Mouse (Mus musculus) small intestine, adult 2 months (tissue): ENCODE data around the gene Hist2h2aa1.

Source experiments
- CTCF ChIP-seq: fragments of 200-500 bp; IDR thresholded peaks from 2 replicates; pipeline ENCODE4 v1.5.1; 2012; ENCODE audit warnings: low read depth, mild to moderate bottlenecking, control low read depth, inconsistent platforms, low read length, moderate library complexity, mixed read lengths; ENCODE audit not compliant: insufficient replicate concordance, insufficient read length; ENCODE audit errors: extremely low read depth
- POLR2A ChIP-seq: fragments of 200-500 bp; IDR thresholded peaks from 2 replicates; pipeline ENCODE4 v1.6.1; 2012; ENCODE audit warnings: low read depth, mild to moderate bottlenecking, control low read depth, inconsistent platforms, low read length, moderate library complexity

GRCm38 (mm10) chr3:96220765-96221639 is 24.3 kb upstream of the Hist2h2aa1 start, which contains the start of the genes Hist2h2ac and Hist2h2be:
- TF ChIP-seq POLR2A (peak; percentile 19; the same call in 1 of the 2 replicates), CTCF (no peak)
